Mouse (Mus musculus): ENCODE measurements at regions not wholly inside any gene's neighbourhood (a gene's known extent, or its start where the extent isn't known, plus 50 kb on each side); places are given as distances from the start of the nearest gene placed in this dataset.

GRCm38 (mm10) chr12:29211946-29212345 lies 316.2 kb upstream of the Myt1l start:
- no peak for DNase-seq

GRCm38 (mm10) chr12:29213625-29214024 lies 314.6 kb upstream of the Myt1l start:
- DNase-seq: no peak

- DNase-seq: no peak
Measured at GRCm38 (mm10) chr12:29222099-29222498, 306.1 kb upstream of the Myt1l start.

GRCm38 (mm10) chr12:29226001-29226400 lies 302.2 kb upstream of the Myt1l start:
- DNase-seq: no peak

- DNase-seq: no peak
Measured at GRCm38 (mm10) chr12:29232492-29233447, 295.4 kb upstream of the Myt1l start.

GRCm38 (mm10) chr12:29236496-29236895 lies 291.7 kb upstream of the Myt1l start:
- DNase-seq: no peak

- DNase-seq: no peak
Measured at GRCm38 (mm10) chr12:29237516-29237915, 290.7 kb upstream of the Myt1l start.

- no peak for DNase-seq
Measured at GRCm38 (mm10) chr12:29239482-29239881, 288.7 kb upstream of the Myt1l start.

GRCm38 (mm10) chr12:29239975-29240374 lies 288.2 kb upstream of the Myt1l start:
- peak; percentile 43 for DNase-seq

- no peak for DNase-seq
Measured at GRCm38 (mm10) chr12:29243087-29243486, 285.1 kb upstream of the Myt1l start.

- DNase-seq: no peak
Measured at GRCm38 (mm10) chr12:29246041-29246440, 282.1 kb upstream of the Myt1l start.

GRCm38 (mm10) chr12:29247356-29247755 lies 280.8 kb upstream of the Myt1l start:
- DNase-seq: peak; percentile 19

GRCm38 (mm10) chr12:29248459-29248858 lies 279.7 kb upstream of the Myt1l start:
- no peak for DNase-seq

- DNase-seq: no peak
Measured at GRCm38 (mm10) chr12:29256103-29256502, 272.1 kb upstream of the Myt1l start.

GRCm38 (mm10) chr12:29257011-29257734 lies 271.0 kb upstream of the Myt1l start:
- no peak for DNase-seq

GRCm38 (mm10) chr12:29257735-29258547 lies 270.2 kb upstream of the Myt1l start:
- peak; percentile 39 for DNase-seq

GRCm38 (mm10) chr12:29258548-29258874 lies 269.7 kb upstream of the Myt1l start:
- DNase-seq: no peak

- no peak for DNase-seq
Measured at GRCm38 (mm10) chr12:29258966-29259365, 269.2 kb upstream of the Myt1l start.

GRCm38 (mm10) chr12:29274166-29274565 lies 254.0 kb upstream of the Myt1l start:
- DNase-seq: no peak

- DNase-seq: no peak
Measured at GRCm38 (mm10) chr12:29275676-29276075, 252.5 kb upstream of the Myt1l start.

- no peak for DNase-seq
Measured at GRCm38 (mm10) chr12:29279631-29280080, 248.5 kb upstream of the Myt1l start.

GRCm38 (mm10) chr12:29280081-29280788 lies 247.9 kb upstream of the Myt1l start:
- no peak for DNase-seq

Data from gastrocnemius, postnatal 10 days (tissue).